Mouse (Mus musculus) embryo, embryonic 11 days (tissue): ENCODE measurements at regions not wholly inside any gene's neighbourhood (a gene's known extent, or its start where the extent isn't known, plus 50 kb on each side); places are given as distances from the start of the nearest gene placed in this dataset.

Source experiments
- DNase-seq: peaks from one replicate; pipeline ENCODE4 v3.0.0-alpha.2; 2015

DNA sequence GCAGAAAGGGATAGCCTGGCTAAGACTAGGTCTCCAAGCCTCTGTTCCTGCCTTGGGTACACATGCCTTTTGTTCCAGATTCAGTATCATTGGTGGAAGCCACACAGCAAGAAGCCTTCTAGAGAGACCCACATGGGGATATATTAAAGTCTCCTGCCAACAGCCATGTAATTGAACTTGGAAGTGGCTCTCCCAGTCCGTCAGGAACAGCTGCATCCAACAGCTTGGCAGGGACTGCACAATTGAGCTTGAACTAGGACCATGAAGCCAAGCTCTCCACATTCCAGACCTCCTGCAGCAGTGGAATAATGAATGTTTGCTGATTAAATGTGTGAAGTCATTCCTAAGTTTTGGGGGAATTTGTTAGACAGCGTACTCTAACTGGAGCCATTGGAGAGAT, 94.5 kb downstream of the Gpr139 start:
- no peak for DNase-seq

DNA sequence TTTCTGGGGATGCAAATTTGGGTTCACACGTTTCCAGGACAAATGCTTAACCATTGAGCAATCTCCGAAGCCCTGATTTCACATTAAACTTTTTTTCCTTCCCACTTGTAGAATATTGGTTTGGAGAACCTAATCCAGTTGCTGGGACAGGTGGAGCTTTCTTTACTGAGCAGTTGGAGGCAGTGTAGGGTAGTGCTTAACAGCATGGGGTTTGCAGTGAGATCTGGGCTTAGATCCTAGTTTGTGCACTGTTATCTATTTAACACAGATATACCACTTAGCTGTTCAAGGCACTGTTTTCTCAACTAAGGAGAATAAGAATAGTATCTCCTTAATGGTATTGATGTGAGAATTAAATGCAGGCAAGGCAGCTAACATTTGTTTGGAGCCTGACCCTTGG, 93.5 kb upstream of the Gprc5b start:
- DNase-seq: no peak

DNA sequence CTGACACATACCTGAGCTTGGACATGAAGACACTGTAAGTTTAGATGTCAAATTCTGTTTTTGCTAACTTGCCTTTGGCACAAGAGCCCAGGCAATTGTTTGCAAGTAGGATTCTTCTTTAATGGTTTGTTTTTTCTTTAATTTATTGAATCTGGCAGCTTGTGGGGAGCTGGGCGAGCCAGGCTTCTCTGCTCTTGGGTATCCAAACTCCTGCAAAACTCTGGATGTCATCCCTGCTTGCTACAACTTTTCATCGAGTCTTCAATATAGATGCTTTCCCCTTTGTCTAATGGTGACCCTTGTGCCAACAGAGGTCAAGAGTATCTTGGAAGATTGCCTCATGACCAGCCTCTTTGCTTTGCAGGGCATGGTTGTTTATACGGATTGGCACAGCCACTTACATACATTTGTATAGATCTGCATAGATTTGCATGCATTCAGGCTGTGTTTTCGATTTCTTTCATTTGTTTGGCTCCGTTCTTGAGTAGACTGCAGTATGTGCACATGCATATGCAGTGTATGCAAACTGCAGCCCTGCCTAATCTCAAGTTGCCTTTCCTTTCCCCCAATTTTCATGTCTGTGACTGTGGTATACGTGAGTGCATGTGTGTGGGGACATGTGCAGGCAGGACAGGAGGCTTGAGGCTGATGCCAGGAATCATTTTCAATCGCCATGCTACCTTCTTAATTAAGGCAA, 92.9 kb upstream of the Gprc5b start:
- no peak for DNase-seq

DNA sequence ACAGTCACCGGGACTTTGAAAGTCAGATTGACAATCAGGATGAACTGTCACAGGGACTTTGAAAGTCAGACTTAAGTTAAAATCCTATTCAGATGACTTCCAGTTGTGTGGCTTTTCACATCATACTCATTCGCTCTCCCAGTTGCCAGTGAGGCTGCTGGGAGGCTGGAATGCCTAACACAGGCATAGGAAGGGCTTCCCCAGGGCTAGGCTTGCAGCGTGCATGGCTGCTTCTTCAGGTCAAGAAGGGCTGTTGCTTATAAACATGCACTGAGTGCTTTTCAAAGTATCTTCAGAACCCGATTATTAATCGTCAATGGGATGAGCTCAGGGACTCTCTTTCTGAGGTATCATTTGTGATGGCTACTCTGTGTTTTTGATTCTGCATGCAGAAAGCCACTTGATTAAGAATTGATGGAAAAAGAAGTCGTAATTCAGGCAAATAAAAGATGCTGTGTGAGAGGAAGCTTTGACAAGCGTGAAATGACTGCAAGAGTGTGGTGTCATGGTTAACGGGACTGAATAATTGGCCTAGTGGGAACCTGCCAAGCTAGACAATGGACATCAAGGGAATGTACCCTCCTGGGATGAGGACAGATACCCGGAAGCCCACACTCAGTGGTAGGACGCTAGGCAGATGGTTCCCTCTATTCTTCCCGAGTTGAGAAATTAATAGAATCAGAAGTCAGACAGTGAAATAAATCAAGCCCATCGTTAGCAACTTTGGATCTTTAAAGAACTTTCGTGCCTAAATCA, 90.9 kb upstream of the Gprc5b start:
- peak; percentile 27 for DNase-seq

DNA sequence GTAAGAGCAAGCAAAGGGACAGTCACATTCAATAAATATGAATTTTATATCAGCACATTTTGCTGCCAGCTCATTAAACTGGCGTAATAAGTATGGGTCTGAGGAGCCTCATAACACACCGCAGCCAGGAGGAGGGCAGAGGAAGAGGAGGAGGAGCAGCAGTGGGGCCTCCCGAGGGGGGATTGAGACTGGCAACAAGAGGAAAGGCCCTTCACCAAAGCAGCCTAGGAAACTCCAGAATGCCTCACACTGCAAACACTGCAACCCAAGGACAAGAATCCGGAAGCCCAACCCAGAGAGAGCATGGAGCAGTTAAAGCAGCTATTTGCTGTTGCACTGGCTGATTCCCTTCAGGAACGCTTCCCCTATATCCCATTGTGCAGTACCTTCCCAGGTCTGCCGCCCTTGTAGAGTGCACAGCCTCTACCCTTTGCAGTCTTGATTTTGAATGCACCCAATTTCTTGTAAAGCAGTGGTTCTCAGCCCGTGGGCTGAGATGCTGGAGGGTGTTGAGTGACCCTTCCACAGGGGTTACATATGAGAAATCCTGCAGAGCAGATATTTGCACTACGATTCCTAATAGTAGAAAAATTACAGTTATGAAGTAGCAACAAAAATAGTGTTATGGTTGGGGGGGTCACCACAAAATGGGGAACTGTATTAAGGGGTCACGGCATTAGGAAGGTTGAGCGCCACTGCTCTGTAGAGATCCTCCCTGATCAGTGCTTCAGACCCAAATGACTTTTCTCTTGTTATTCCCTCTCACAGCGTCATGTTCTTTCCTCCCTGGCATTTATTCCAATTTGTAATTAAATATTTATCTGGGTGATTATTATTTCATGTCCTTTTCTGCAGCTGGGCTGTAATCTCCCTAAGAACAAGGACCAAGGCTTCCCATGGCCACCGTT, 82.0 kb upstream of the Gprc5b start:
- DNase-seq: peak; percentile 28

DNA sequence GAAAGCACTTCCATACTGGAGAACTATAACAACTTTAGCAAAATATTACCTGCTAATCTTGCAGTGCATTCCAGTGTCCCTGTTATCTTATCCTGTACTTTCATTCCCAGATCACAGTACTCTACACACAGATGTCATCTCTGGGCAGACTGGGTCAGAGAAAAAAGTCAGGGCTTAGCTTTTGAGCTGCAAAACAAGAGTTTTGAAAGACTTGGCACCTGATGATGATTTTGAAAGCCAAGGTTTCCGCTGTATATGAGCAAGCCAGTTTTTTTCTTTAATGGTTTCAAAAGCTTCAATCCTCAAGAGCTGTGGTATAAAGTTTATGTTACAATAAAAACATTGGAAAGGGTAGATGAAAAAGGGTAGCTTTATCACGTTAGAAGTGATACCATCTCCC, 71.0 kb upstream of the Gprc5b start:
- no peak for DNase-seq
